Mouse (Mus musculus) lung, postnatal 0 days (tissue): ENCODE measurements around the gene Pdzrn3. TPM values are rescaled to one million over a fixed set of nuclear protein-coding genes. Genes with fewer than 3 reads are reported as not detected.

Source experiments
- ATAC-seq: fragments of 200-750 bp; cut with Nextera tagmentation; 2 replicates; pipeline ENCODE4 v1.8.0; 2017; ENCODE audit warnings: moderate library complexity
- DNase-seq: peaks from one replicate; pipeline ENCODE4 v3.0.0-alpha.2; 2016; ENCODE audit warnings: low spot score
- H3K27ac ChIP-seq: fragments of 300-500 bp; sonication (generic); 2 replicates; pipeline ENCODE4 v1.5.1; 2014; ENCODE audit warnings: antibody characterized with exemption, mild to moderate bottlenecking, low read length, mixed read lengths
- H3K27me3 ChIP-seq: fragments of 300-500 bp; sonication (generic); replicated peaks from 2 replicates; pipeline ENCODE4 v1.6.1; 2014; ENCODE audit warnings: low read length, mixed read lengths; ENCODE audit not compliant: insufficient read depth
- H3K36me3 ChIP-seq: fragments of 300-500 bp; sonication (generic); 2 replicates; pipeline ENCODE4 v1.6.1; 2014; ENCODE audit warnings: low read length, mixed read lengths; ENCODE audit not compliant: insufficient read depth
- H3K4me1 ChIP-seq: fragments of 300-500 bp; sonication (generic); 2 replicates; pipeline ENCODE4 v1.6.1; 2014; ENCODE audit warnings: antibody characterized with exemption, low read depth, low read length, mixed read lengths; ENCODE audit not compliant: insufficient read depth
- H3K4me2 ChIP-seq: fragments of 300-500 bp; sonication (generic); replicated peaks from 2 replicates; pipeline ENCODE4 v1.6.1; 2014; ENCODE audit warnings: low read depth, mild to moderate bottlenecking, low read length, moderate library complexity, mixed read lengths
- H3K4me3 ChIP-seq: fragments of 300-500 bp; sonication (generic); 2 replicates; pipeline ENCODE4 v1.5.1; 2014; ENCODE audit warnings: low read depth, low read length
- H3K9ac ChIP-seq: fragments of 300-500 bp; sonication (generic); replicated peaks from 2 replicates; pipeline ENCODE4 v1.6.1; 2014; ENCODE audit warnings: low read depth, mild to moderate bottlenecking
- H3K9me3 ChIP-seq: fragments of 300-500 bp; sonication (generic); 2 replicates; pipeline ENCODE4 v1.6.1; 2016; ENCODE audit warnings: low read length, mixed read lengths
- CTCF ChIP-seq: IDR thresholded peaks from 2 replicates; pipeline ENCODE4 v1.5.1; 2016; ENCODE audit warnings: antibody characterized with exemption, mild to moderate bottlenecking
- EP300 ChIP-seq: IDR thresholded peaks from 2 replicates; pipeline ENCODE4 v1.6.1; 2016; ENCODE audit warnings: antibody characterized with exemption, mild to moderate bottlenecking, control low read depth
- WGBS: fragments of 180-500 bp; shearing (Covaris S2); extraction: QIAGEN DNeasy Blood & Tissue Kit; methylation state at CpG from one replicate; pipeline ENCODE4 v1.1.7; 2014; 5-methylcytosine and 5-hydroxymethylcytosine counted together
- polyA plus RNA-seq: library from polyadenylated mRNA; unstranded; fragments of >200 nt; fragmentation: Nextera tagmentation; extraction: Ambion mirVana; gene quantifications from 2 replicates; pipeline ENCODE4 v1.2.1, GENCODE M21; 2015

Gene Pdzrn3
- polyA plus RNA-seq, 1 experiment from 2014 or later, result 7.4 TPM

- H3K27me3 ChIP-seq, result no peaks in the 10 kb centered on the region
- no peak overlapping the region for H3K4me2 ChIP-seq
- H3K4me3 ChIP-seq, result no peak overlapping the region
- no peaks in the 10 kb centered on the region for H3K4me1 ChIP-seq
- no peak overlapping the region for H3K27ac ChIP-seq
- DNase-seq (no peak), ATAC-seq (no peak)
- no peak for TF ChIP-seq CTCF
- TF ChIP-seq EP300, result no peak
- no peaks in the 10 kb centered on the region for H3K9me3 ChIP-seq
- no peaks in the 10 kb centered on the region for H3K36me3 ChIP-seq
- WGBS, result 61% methylated on average over 7 of the region's 7 CpGs
- H3K9ac ChIP-seq, result no peak overlapping the region
These were observed 58.2 kb downstream of the Pdzrn3 start for GRCm38 (mm10) chr6:101319374-101319967.

GRCm38 (mm10) chr6:101318530-101318929 lies 59.2 kb downstream of the Pdzrn3 start:
- Histone ChIP-seq H3K9ac (no peak overlapping the region), H3K36me3 (no peaks in the 10 kb centered on the region), H3K27ac (0 out of 2 replicates have a peak overlapping the region, but pooled peaks have one; percentile 20), H3K4me2 (no peak overlapping the region), H3K4me1 (no peaks in the 10 kb centered on the region), H3K27me3 (no peaks in the 10 kb centered on the region), H3K9me3 (no peaks in the 10 kb centered on the region), H3K4me3 (no peak overlapping the region)
- WGBS, result 56% methylated on average over 6 of the region's 6 CpGs
- ATAC-seq (no peak), DNase-seq (no peak)
- TF ChIP-seq EP300 (no peak), CTCF (no peak)

GRCm38 (mm10) chr6:101311446-101311845 lies 66.3 kb downstream of the Pdzrn3 start:
- Histone ChIP-seq H3K9me3 (no peaks in the 10 kb centered on the region), H3K36me3 (no peaks in the 10 kb centered on the region), H3K9ac (no peak overlapping the region), H3K4me3 (no peak overlapping the region), H3K27ac (no peak overlapping the region), H3K4me1 (no peaks in the 10 kb centered on the region), H3K4me2 (no peak overlapping the region), H3K27me3 (no peaks in the 10 kb centered on the region)
- TF ChIP-seq EP300, result no peak
- TF ChIP-seq CTCF, result no peak
- DNase-seq, result no peak
- WGBS, result 13% methylated on average over 6 of the region's 6 CpGs
- ATAC-seq, result no peak

- Histone ChIP-seq H3K4me2 (no peak overlapping the region), H3K27me3 (no peaks in the 10 kb centered on the region), H3K4me3 (no peak overlapping the region), H3K9ac (no peak overlapping the region), H3K36me3 (no peaks in the 10 kb centered on the region), H3K4me1 (no peaks in the 10 kb centered on the region), H3K9me3 (no peaks in the 10 kb centered on the region), H3K27ac (no peak overlapping the region)
- 88% methylated on average over 9 of the region's 9 CpGs for WGBS
- ATAC-seq, result no peak
- no peak for DNase-seq
- TF ChIP-seq EP300 (no peak), CTCF (no peak)
These were observed 67.2 kb downstream of the Pdzrn3 start for GRCm38 (mm10) chr6:101310491-101310890.

GRCm38 (mm10) chr6:101307964-101308531 lies 69.6 kb downstream of the Pdzrn3 start:
- DNase-seq (no peak), ATAC-seq (no peak)
- H3K4me1 ChIP-seq, result no peaks in the 10 kb centered on the region
- TF ChIP-seq EP300, result no peak
- TF ChIP-seq CTCF, result no peak
- no peaks in the 10 kb centered on the region for H3K36me3 ChIP-seq
- H3K27ac ChIP-seq, result no peak overlapping the region
- no peaks in the 10 kb centered on the region for H3K9me3 ChIP-seq
- H3K9ac ChIP-seq, result no peak overlapping the region
- H3K27me3 ChIP-seq, result no peaks in the 10 kb centered on the region
- H3K4me2 ChIP-seq, result no peak overlapping the region
- 52% methylated on average over 11 of the region's 11 CpGs for WGBS
- no peak overlapping the region for H3K4me3 ChIP-seq

- 41% methylated on average over 7 of the region's 7 CpGs for WGBS
- H3K4me1 ChIP-seq, result no peaks in the 10 kb centered on the region
- H3K9ac ChIP-seq, result no peak overlapping the region
- no peaks in the 10 kb centered on the region for H3K9me3 ChIP-seq
- no peak overlapping the region for H3K4me2 ChIP-seq
- TF ChIP-seq CTCF (no peak), EP300 (no peak)
- DNase-seq (peak; percentile 75), ATAC-seq (peak; percentile 55)
- no peak overlapping the region for H3K4me3 ChIP-seq
- H3K27me3 ChIP-seq, result no peaks in the 10 kb centered on the region
- no peak overlapping the region for H3K27ac ChIP-seq
- H3K36me3 ChIP-seq, result no peaks in the 10 kb centered on the region
These were observed 70.9 kb downstream of the Pdzrn3 start for GRCm38 (mm10) chr6:101306834-101307233.
